Mouse (Mus musculus): Measurements from ENCODE around the gene M1ap. TPM values are rescaled to one million over a fixed set of nuclear protein-coding genes. Genes with fewer than 3 reads are reported as not detected.

Gene M1ap
- total and polyA plus RNA-seq, 3 experiments = 2.4 to 6.4 (median 3.9) TPM

GRCm38 (mm10) chr6:83027293-83027692 lies 80.6 kb downstream of the M1ap start:
- Histone ChIP-seq H3K4me3 (replicated peaks in 1 of 3; ENCODE audit: low read depth in 2 of 3, low read length in 2 of 3, poor library complexity in 1 of 3) (no peak overlapping the region), H3K27ac (ENCODE audit: insufficient read depth, low read depth) (no peak overlapping the region), H3K9ac (ENCODE audit: insufficient read depth, low read depth) (no peak overlapping the region), H3K4me1 (ENCODE audit: control insufficient read depth in 1 of 2, insufficient read depth in 2 of 2) (peaks cover 29 to 75% of the 10 kb centered on the region in 2 experiments), H3K4me2 (ENCODE audit: insufficient read depth, low read depth, poor library complexity, severe bottlenecking) (no peak overlapping the region), H3K27me3 (replicated peaks) (no peaks in the 10 kb centered on the region), H3K9me3 (replicated peaks; ENCODE audit: low read length) (no peaks in the 10 kb centered on the region), H3K36me3 (replicated peaks in 1 of 2; ENCODE audit: control insufficient read depth in 1 of 2, insufficient read depth in 1 of 2, low read length in 1 of 2) (peaks cover 13 to 35% of the 10 kb centered on the region in 2 experiments), H3K79me2 (replicated peaks; ENCODE audit: control insufficient read depth, extremely low read depth, insufficient read depth, poor library complexity, severe bottlenecking) (peaks cover 1% of the 10 kb centered on the region)
- TF ChIP-seq ZKSCAN1 (IDR thresholded peaks at IDR 0.05; ENCODE audit: borderline replicate concordance, low read depth, low read length) = peak; percentile 92
- no peak for TF ChIP-seq E2F4 (IDR thresholded peaks at IDR 0.05; ENCODE audit: insufficient replicate concordance, low read depth, low read length)
- no peak for DNase-seq (ENCODE audit: extremely low read depth)
- in situ Hi-C loops (cut with MboI; ENCODE audit: low pct_ligation_motif_present, low pct_unique_long_range_greater_than_20kb, low sequenced_read_pairs) = no loop called here
- dilution Hi-C loops (cut with MboI; ENCODE audit: extremely low pct_ligation_motif_present, extremely low pct_unique_long_range_greater_than_20kb, low sequenced_read_pairs) = no loop called here

- no peak for DNase-seq (ENCODE audit: extremely low read depth)
- dilution Hi-C loops (cut with MboI; ENCODE audit: extremely low pct_ligation_motif_present, extremely low pct_unique_long_range_greater_than_20kb, low sequenced_read_pairs) = no loop called here
- Histone ChIP-seq H3K27ac (ENCODE audit: insufficient read depth, low read depth) (no peak overlapping the region), H3K4me2 (ENCODE audit: insufficient read depth, low read depth, poor library complexity, severe bottlenecking) (no peak overlapping the region), H3K79me2 (replicated peaks; ENCODE audit: control insufficient read depth, extremely low read depth, insufficient read depth, poor library complexity, severe bottlenecking) (peaks cover 3% of the 10 kb centered on the region), H3K4me1 (ENCODE audit: control insufficient read depth in 1 of 2, insufficient read depth in 2 of 2) (peaks cover 29 to 78% of the 10 kb centered on the region in 2 experiments), H3K9ac (ENCODE audit: insufficient read depth, low read depth) (no peak overlapping the region), H3K27me3 (replicated peaks) (no peaks in the 10 kb centered on the region), H3K4me3 (replicated peaks in 1 of 3; ENCODE audit: low read depth in 2 of 3, low read length in 2 of 3, poor library complexity in 1 of 3) (no peak overlapping the region), H3K36me3 (replicated peaks in 1 of 2; ENCODE audit: control insufficient read depth in 1 of 2, insufficient read depth in 1 of 2, low read length in 1 of 2) (peaks cover 13 to 35% of the 10 kb centered on the region in 2 experiments), H3K9me3 (replicated peaks; ENCODE audit: low read length) (no peaks in the 10 kb centered on the region)
- TF ChIP-seq MXI1 (IDR thresholded peaks at IDR 0.05; ENCODE audit: low read depth, low read length) (no peak), ZMIZ1 (IDR thresholded peaks at IDR 0.05; ENCODE audit: low read depth, low read length) (no peak), CHD2 (IDR thresholded peaks at IDR 0.05; ENCODE audit: low read length) (no peak), KAT2A (IDR thresholded peaks at IDR 0.05; ENCODE audit: insufficient replicate concordance, low read length) (no peak), MAZ (IDR thresholded peaks at IDR 0.05; ENCODE audit: low read depth, low read length) (no peak), EP300 (IDR thresholded peaks at IDR 0.05; ENCODE audit: low read length) (no peak), SIN3A (IDR thresholded peaks at IDR 0.05; ENCODE audit: low read length) (no peak), ZNF384 (IDR thresholded peaks at IDR 0.05; ENCODE audit: low read depth, low read length) (no peak), SMC3 (IDR thresholded peaks at IDR 0.05; ENCODE audit: low read depth, low read length) (no peak), TCF12 (IDR thresholded peaks at IDR 0.05; ENCODE audit: low read depth, low read length) (no peak)
- in situ Hi-C loops (cut with MboI; ENCODE audit: low pct_ligation_motif_present, low pct_unique_long_range_greater_than_20kb, low sequenced_read_pairs) = no loop called here
Observed at GRCm38 (mm10) chr6:83027706-83028105, 81.0 kb downstream of the M1ap start.

GRCm38 (mm10) chr6:83029777-83030176 lies 83.1 kb downstream of the M1ap start:
- in situ Hi-C loops (cut with MboI; ENCODE audit: low pct_ligation_motif_present, low pct_unique_long_range_greater_than_20kb, low sequenced_read_pairs) = no loop called here
- no peak for TF ChIP-seq USF1 (IDR thresholded peaks at IDR 0.05; ENCODE audit: low read depth, low read length)
- TF ChIP-seq E2F4 (IDR thresholded peaks at IDR 0.05; ENCODE audit: insufficient replicate concordance, low read depth, low read length) = no peak
- no peak for TF ChIP-seq NRF1 (IDR thresholded peaks at IDR 0.05; ENCODE audit: low read depth, low read length)
- TF ChIP-seq HCFC1 (IDR thresholded peaks at IDR 0.05; ENCODE audit: low read depth, low read length) = no peak
- no peak for TF ChIP-seq ZNF384 (IDR thresholded peaks at IDR 0.05; ENCODE audit: low read depth, low read length)
- TF ChIP-seq ZKSCAN1 (IDR thresholded peaks at IDR 0.05; ENCODE audit: borderline replicate concordance, low read depth, low read length) = no peak
- no peak for TF ChIP-seq ELF1 (IDR thresholded peaks at IDR 0.05; ENCODE audit: low read depth, low read length)
- no peak for TF ChIP-seq UBTF (IDR thresholded peaks at IDR 0.05; ENCODE audit: low read depth, low read length)
- no peak for TF ChIP-seq ZMIZ1 (IDR thresholded peaks at IDR 0.05; ENCODE audit: low read depth, low read length)
- no peak for TF ChIP-seq TBP (conservative IDR thresholded peaks at IDR 0.05; ENCODE audit: low read depth, low read length)
- no peak for TF ChIP-seq BHLHE40 (IDR thresholded peaks at IDR 0.05; ENCODE audit: low read depth, low read length)
- TF ChIP-seq CTCF (conservative IDR thresholded peaks at IDR 0.05 in 1 of 2, IDR thresholded peaks at IDR 0.05 in 1 of 2; ENCODE audit: low read depth in 2 of 2, low read length in 2 of 2) = no peak
- H3K79me2 ChIP-seq (replicated peaks; ENCODE audit: control insufficient read depth, extremely low read depth, insufficient read depth, poor library complexity, severe bottlenecking) = peaks cover 3% of the 10 kb centered on the region
- no peak overlapping the region for H3K27ac ChIP-seq (ENCODE audit: insufficient read depth, low read depth)
- H3K27me3 ChIP-seq (replicated peaks) = peaks cover 2% of the 10 kb centered on the region
- H3K4me1 ChIP-seq (ENCODE audit: control insufficient read depth in 1 of 2, insufficient read depth in 2 of 2) = peaks cover 26 to 70% of the 10 kb centered on the region in 2 experiments
- no peak for DNase-seq (ENCODE audit: extremely low read depth)
- H3K9me3 ChIP-seq (replicated peaks; ENCODE audit: low read length) = no peaks in the 10 kb centered on the region
- no peak overlapping the region for H3K9ac ChIP-seq (ENCODE audit: insufficient read depth, low read depth)
- H3K4me2 ChIP-seq (ENCODE audit: insufficient read depth, low read depth, poor library complexity, severe bottlenecking) = no peak overlapping the region
- H3K36me3 ChIP-seq (replicated peaks in 1 of 2; ENCODE audit: control insufficient read depth in 1 of 2, insufficient read depth in 1 of 2, low read length in 1 of 2) = peaks cover 13 to 35% of the 10 kb centered on the region in 2 experiments
- H3K4me3 ChIP-seq (replicated peaks in 1 of 3; ENCODE audit: low read depth in 2 of 3, low read length in 2 of 3, poor library complexity in 1 of 3) = no peak overlapping the region
- dilution Hi-C loops (cut with MboI; ENCODE audit: extremely low pct_ligation_motif_present, extremely low pct_unique_long_range_greater_than_20kb, low sequenced_read_pairs) = no loop called here

Measured in CH12.LX (cell line).